Mouse (Mus musculus): ENCODE measurements around the gene Adcy4. TPM values are rescaled to one million over a fixed set of nuclear protein-coding genes. Genes with fewer than 3 reads are reported as not detected.

Adcy4 gene
- total and polyA plus RNA-seq, 3 experiments, result 16.1 to 40.0 (median 20.3) TPM

DNA sequence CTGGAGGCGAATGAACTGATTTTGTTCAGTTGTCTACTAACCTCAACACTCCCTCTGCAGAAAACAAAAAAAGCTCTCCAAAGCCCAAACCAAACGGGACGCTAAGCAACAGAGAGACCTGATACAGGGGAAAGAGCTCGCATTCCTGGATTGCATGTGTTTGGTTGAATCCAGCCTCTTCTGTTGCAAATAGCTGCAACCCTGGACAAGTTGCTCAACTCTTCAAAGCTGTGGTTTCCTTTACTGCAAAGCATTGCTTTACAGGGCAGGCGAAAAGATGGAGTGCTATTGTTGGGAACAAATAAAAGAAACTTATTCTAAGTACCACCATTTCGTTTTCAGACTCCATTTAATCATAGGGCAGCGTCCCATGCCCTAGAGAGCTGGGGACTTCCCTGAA lies 49.0 kb downstream of the Adcy4 start:
- H3K9ac ChIP-seq (ENCODE audit: low read depth, low read length), result no peak overlapping the region

GRCm38 (mm10) chr14:55733889-55734288 lies 50.0 kb downstream of the Adcy4 start:
- Histone ChIP-seq H3K9ac (ENCODE audit: low read depth, low read length) (no peak overlapping the region), H3K27me3 (ENCODE audit: control insufficient read depth, insufficient read depth, low read length) (no peaks in the 10 kb centered on the region), H3K36me3 (ENCODE audit: control insufficient read depth, insufficient read depth, low read length) (no peaks in the 10 kb centered on the region), H3K27ac (no peak overlapping the region), H3K4me1 (ENCODE audit: control insufficient read depth, insufficient read depth, low read length) (no peaks in the 10 kb centered on the region), H3K4me3 (no peak overlapping the region), H3K79me2 (replicated peaks; ENCODE audit: control insufficient read depth, insufficient read depth, low read length) (no peaks in the 10 kb centered on the region)
- 49% methylated on average over 10 of the region's 10 CpGs for WGBS
- intact Hi-C loops (cut with DNase I), result no loop called here
- TF ChIP-seq EP300 (IDR thresholded peaks at IDR 0.05; ENCODE audit: insufficient read depth, low read depth, low read length) (no peak), POLR2A (IDR thresholded peaks at IDR 0.05; ENCODE audit: insufficient read depth, low read depth, low read length) (no peak), CTCF (IDR thresholded peaks at IDR 0.05) (no peak)
- no peak for DNase-seq

More for the DNA sequence above, 49.0 kb downstream of the Adcy4 start:
- H3K4me1 ChIP-seq (ENCODE audit: control insufficient read depth, insufficient read depth, low read length), result no peaks in the 10 kb centered on the region
- 67% methylated on average over 7 of the region's 7 CpGs for WGBS
- no peaks in the 10 kb centered on the region for H3K36me3 ChIP-seq (ENCODE audit: control insufficient read depth, insufficient read depth, low read length)
- no peak for DNase-seq
- TF ChIP-seq POLR2A (IDR thresholded peaks at IDR 0.05; ENCODE audit: insufficient read depth, low read depth, low read length) (no peak), CTCF (IDR thresholded peaks at IDR 0.05) (no peak), EP300 (IDR thresholded peaks at IDR 0.05; ENCODE audit: insufficient read depth, low read depth, low read length) (no peak)
- H3K79me2 ChIP-seq (replicated peaks; ENCODE audit: control insufficient read depth, insufficient read depth, low read length), result no peaks in the 10 kb centered on the region
- no peaks in the 10 kb centered on the region for H3K27me3 ChIP-seq (ENCODE audit: control insufficient read depth, insufficient read depth, low read length)
- no peak overlapping the region for H3K27ac ChIP-seq
- intact Hi-C loops (cut with DNase I), result no loop called here
- no peak overlapping the region for H3K4me3 ChIP-seq

DNA sequence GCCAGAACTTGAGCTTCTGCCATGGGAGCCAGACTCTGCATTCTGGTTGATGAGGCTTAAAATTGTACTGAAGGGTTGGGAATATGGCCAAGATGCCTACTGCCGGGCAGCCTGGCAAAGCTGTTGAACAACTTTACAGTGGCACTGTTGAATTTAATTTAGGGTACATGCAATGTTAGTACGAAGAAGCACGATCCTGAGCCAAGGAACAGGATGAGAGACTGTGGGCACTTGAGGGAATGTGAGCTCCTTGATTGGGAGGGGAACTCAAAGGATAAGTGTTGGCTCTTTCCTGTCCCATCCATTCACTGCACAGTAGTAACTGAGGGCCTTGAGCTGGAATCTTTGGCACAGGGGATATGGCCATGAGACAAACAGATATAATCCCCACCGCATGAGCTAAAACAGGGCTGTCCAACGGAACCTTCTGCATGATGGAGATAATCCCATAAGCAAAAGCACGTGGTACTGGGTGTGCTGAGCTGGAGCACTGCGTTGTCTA lies 53.3 kb downstream of the Adcy4 start:
- no peak overlapping the region for H3K9ac ChIP-seq (ENCODE audit: low read depth, low read length)
- TF ChIP-seq EP300 (IDR thresholded peaks at IDR 0.05; ENCODE audit: insufficient read depth, low read depth, low read length) (no peak), CTCF (IDR thresholded peaks at IDR 0.05) (no peak), POLR2A (IDR thresholded peaks at IDR 0.05; ENCODE audit: insufficient read depth, low read depth, low read length) (no peak)
- H3K27me3 ChIP-seq (ENCODE audit: control insufficient read depth, insufficient read depth, low read length), result no peaks in the 10 kb centered on the region
- intact Hi-C loops (cut with DNase I), result no loop called here
- no peak overlapping the region for H3K4me3 ChIP-seq
- DNase-seq, result no peak
- no peaks in the 10 kb centered on the region for H3K36me3 ChIP-seq (ENCODE audit: control insufficient read depth, insufficient read depth, low read length)
- 63% methylated on average over 7 of the region's 7 CpGs for WGBS
- H3K4me1 ChIP-seq (ENCODE audit: control insufficient read depth, insufficient read depth, low read length), result no peaks in the 10 kb centered on the region
- no peak overlapping the region for H3K27ac ChIP-seq
- H3K79me2 ChIP-seq (replicated peaks; ENCODE audit: control insufficient read depth, insufficient read depth, low read length), result no peaks in the 10 kb centered on the region

DNA sequence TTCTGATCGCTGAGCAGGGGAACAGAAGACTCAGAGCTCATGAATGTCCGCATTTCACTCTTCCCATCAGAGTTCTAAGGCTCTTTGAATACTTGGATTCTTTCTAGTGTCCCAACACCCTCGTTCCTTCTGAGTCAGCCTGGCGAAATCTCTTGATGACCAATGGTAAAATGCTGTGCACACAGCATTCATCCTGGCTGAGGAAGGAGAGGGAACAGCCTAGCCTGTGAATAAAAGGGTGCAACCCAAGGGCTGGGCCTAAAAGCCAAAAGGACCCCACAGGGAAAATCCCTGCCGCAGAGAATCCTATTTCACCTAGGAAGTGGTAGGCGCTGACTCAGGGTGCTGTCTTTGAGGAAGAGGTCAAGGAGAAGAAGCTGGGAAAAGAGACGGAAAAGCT lies 53.8 kb downstream of the Adcy4 start:
- intact Hi-C loops (cut with DNase I), result no loop called here
- Histone ChIP-seq H3K36me3 (ENCODE audit: control insufficient read depth, insufficient read depth, low read length) (no peaks in the 10 kb centered on the region), H3K79me2 (replicated peaks; ENCODE audit: control insufficient read depth, insufficient read depth, low read length) (no peaks in the 10 kb centered on the region), H3K27me3 (ENCODE audit: control insufficient read depth, insufficient read depth, low read length) (no peaks in the 10 kb centered on the region), H3K4me1 (ENCODE audit: control insufficient read depth, insufficient read depth, low read length) (no peaks in the 10 kb centered on the region), H3K4me3 (no peak overlapping the region), H3K9ac (ENCODE audit: low read depth, low read length) (no peak overlapping the region), H3K27ac (no peak overlapping the region)
- TF ChIP-seq EP300 (IDR thresholded peaks at IDR 0.05; ENCODE audit: insufficient read depth, low read depth, low read length), result no peak
- TF ChIP-seq POLR2A (IDR thresholded peaks at IDR 0.05; ENCODE audit: insufficient read depth, low read depth, low read length), result no peak
- TF ChIP-seq CTCF (IDR thresholded peaks at IDR 0.05), result no peak
- DNase-seq, result no peak
- WGBS, result 63% methylated on average over 7 of the region's 7 CpGs

GRCm38 (mm10) chr14:55727889-55728685 lies 55.8 kb downstream of the Adcy4 start:
- Histone ChIP-seq H3K36me3 (ENCODE audit: control insufficient read depth, insufficient read depth, low read length) (no peaks in the 10 kb centered on the region), H3K27me3 (ENCODE audit: control insufficient read depth, insufficient read depth, low read length) (no peaks in the 10 kb centered on the region), H3K4me3 (no peak overlapping the region), H3K79me2 (replicated peaks; ENCODE audit: control insufficient read depth, insufficient read depth, low read length) (no peaks in the 10 kb centered on the region), H3K27ac (no peak overlapping the region), H3K4me1 (ENCODE audit: control insufficient read depth, insufficient read depth, low read length) (no peaks in the 10 kb centered on the region; the same call in 1 of the 2 replicates), H3K9ac (ENCODE audit: low read depth, low read length) (no peak overlapping the region)
- no peak for DNase-seq
- TF ChIP-seq EP300 (IDR thresholded peaks at IDR 0.05; ENCODE audit: insufficient read depth, low read depth, low read length) (no peak), POLR2A (IDR thresholded peaks at IDR 0.05; ENCODE audit: insufficient read depth, low read depth, low read length) (no peak), CTCF (IDR thresholded peaks at IDR 0.05) (no peak)
- WGBS, result 59% methylated on average over 8 of the region's 8 CpGs
- intact Hi-C loops (cut with DNase I), result loop anchor here (10.0 kb wide), 1 partner anchor 243 kb away; no protein-coding TSS in a partner anchor

DNA sequence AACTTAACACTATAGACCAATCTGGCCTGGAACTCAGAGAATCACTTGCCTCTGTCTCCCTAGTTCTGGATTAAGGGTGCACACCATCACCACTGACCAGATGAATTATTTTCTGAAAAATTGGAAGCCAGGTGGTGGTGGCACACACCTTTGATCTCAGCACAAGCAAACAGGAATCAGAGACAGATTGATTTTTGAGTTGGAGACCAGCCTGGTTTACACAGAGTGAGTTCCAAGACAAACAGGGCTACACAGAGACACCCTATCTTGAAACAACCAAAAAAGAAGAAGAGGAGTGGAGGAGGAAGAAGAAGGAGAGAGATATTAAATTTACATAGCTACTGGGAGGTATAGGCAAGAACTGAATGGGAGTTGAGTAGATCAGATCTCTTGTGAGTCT lies 57.6 kb downstream of the Adcy4 start:
- no peak overlapping the region for H3K9ac ChIP-seq (ENCODE audit: low read depth, low read length)
- H3K27me3 ChIP-seq (ENCODE audit: control insufficient read depth, insufficient read depth, low read length), result no peaks in the 10 kb centered on the region
- no peaks in the 10 kb centered on the region; the same call in 1 of the 2 replicates for H3K4me1 ChIP-seq (ENCODE audit: control insufficient read depth, insufficient read depth, low read length)
- H3K4me3 ChIP-seq, result no peak overlapping the region
- no peaks in the 10 kb centered on the region for H3K79me2 ChIP-seq (replicated peaks; ENCODE audit: control insufficient read depth, insufficient read depth, low read length)
- DNase-seq, result no peak
- TF ChIP-seq EP300 (IDR thresholded peaks at IDR 0.05; ENCODE audit: insufficient read depth, low read depth, low read length) (no peak), POLR2A (IDR thresholded peaks at IDR 0.05; ENCODE audit: insufficient read depth, low read depth, low read length) (no peak), CTCF (IDR thresholded peaks at IDR 0.05) (no peak)
- H3K27ac ChIP-seq, result no peak overlapping the region
- no peaks in the 10 kb centered on the region for H3K36me3 ChIP-seq (ENCODE audit: control insufficient read depth, insufficient read depth, low read length)
- intact Hi-C loops (cut with DNase I), result loop anchor here (10.0 kb wide), 1 partner anchor 241 kb away; no protein-coding TSS in a partner anchor
